Mouse (Mus musculus): ENCODE results near the gene Mfsd12.

GRCm38 (mm10) chr10:81375322-81375721, 18.0 kb downstream of the Mfsd12 start:
- TF ChIP-seq POLR2A (IDR thresholded peaks at IDR 0.05; ENCODE audit: low read depth, low read length): no peak
- no peak for TF ChIP-seq CTCF (conservative IDR thresholded peaks at IDR 0.05 in 1 of 2, IDR thresholded peaks at IDR 0.05 in 1 of 2; ENCODE audit: low read depth in 2 of 2, low read length in 2 of 2)
- TF ChIP-seq MXI1 (IDR thresholded peaks at IDR 0.05; ENCODE audit: low read depth, low read length): no peak
- TF ChIP-seq PAX5 (IDR thresholded peaks at IDR 0.05; ENCODE audit: low read length): no peak
- no peak for TF ChIP-seq HCFC1 (IDR thresholded peaks at IDR 0.05; ENCODE audit: low read depth, low read length)
- no peak for TF ChIP-seq RAD21 (IDR thresholded peaks at IDR 0.05; ENCODE audit: low read depth, low read length)
- no peak for TF ChIP-seq MYC (IDR thresholded peaks at IDR 0.05; ENCODE audit: low read depth, low read length)
- TF ChIP-seq MEF2A (IDR thresholded peaks at IDR 0.05; ENCODE audit: borderline replicate concordance, low read depth, low read length): no peak
- TF ChIP-seq POLR2AphosphoS2 (IDR thresholded peaks at IDR 0.05; ENCODE audit: low read depth, low read length): no peak
